Mouse (Mus musculus) kidney, postnatal 0 days (tissue): ENCODE results near the gene Prkce. TPM values are rescaled to one million over a fixed set of nuclear protein-coding genes. Genes with fewer than 3 reads are reported as not detected.

Experiments
- ATAC-seq: fragments of 200-750 bp; cut with Nextera tagmentation; replicated peaks from 2 replicates; pipeline ENCODE4 v1.8.0; 2017; ENCODE audit warnings: low read depth, moderate number of reproducible peaks, moderate TSS enrichment, moderate library complexity; ENCODE audit not compliant: low FRiP score
- DNase-seq: peaks from one replicate; pipeline ENCODE4 v3.0.0-alpha.2; 2016; ENCODE audit warnings: low spot score
- H3K27ac ChIP-seq: fragments of 300-500 bp; sonication (generic); 2 replicates; pipeline ENCODE4 v1.5.1; 2014; ENCODE audit warnings: mild to moderate bottlenecking
- H3K27me3 ChIP-seq: fragments of 300-500 bp; sonication (generic); 2 replicates; pipeline ENCODE4 v1.6.1; 2014; ENCODE audit warnings: low read length, mixed read lengths; ENCODE audit not compliant: insufficient read depth
- H3K36me3 ChIP-seq: fragments of 300-500 bp; sonication (generic); 2 replicates; pipeline ENCODE4 v1.6.1; 2014; ENCODE audit warnings: low read length, mixed read lengths; ENCODE audit not compliant: insufficient read depth
- H3K4me1 ChIP-seq: fragments of 300-500 bp; sonication (generic); replicated peaks from 2 replicates; pipeline ENCODE4 v1.6.1; 2014; ENCODE audit warnings: antibody characterized with exemption, low read length, mixed read lengths; ENCODE audit not compliant: insufficient read depth
- H3K4me2 ChIP-seq: fragments of 300-500 bp; sonication (generic); 2 replicates; pipeline ENCODE4 v1.6.1; 2014; ENCODE audit warnings: mild to moderate bottlenecking, low read length, moderate library complexity, mixed read lengths
- H3K4me3 ChIP-seq: fragments of 300-500 bp; sonication (generic); replicated peaks from 2 replicates; pipeline ENCODE4 v1.5.1; 2014; ENCODE audit warnings: low read depth, low read length
- H3K9ac ChIP-seq: fragments of 300-500 bp; sonication (generic); 2 replicates; pipeline ENCODE4 v1.6.1; 2014; ENCODE audit warnings: low read depth, low read length
- H3K9me3 ChIP-seq: fragments of 300-500 bp; sonication (generic); replicated peaks from 2 replicates; pipeline ENCODE4 v1.6.1; 2016; ENCODE audit warnings: low read length, inconsistent platforms, mixed read lengths
- CTCF ChIP-seq: IDR thresholded peaks from 2 replicates; pipeline ENCODE4 v1.5.1; 2016; ENCODE audit warnings: antibody characterized with exemption, low read depth, mild to moderate bottlenecking, moderate library complexity
- WGBS: fragments of 180-500 bp; shearing (Covaris S2); extraction: QIAGEN DNeasy Blood & Tissue Kit; methylation state at CpG from one replicate; pipeline ENCODE4 v1.1.7; 2014; 5-methylcytosine and 5-hydroxymethylcytosine counted together
- polyA plus RNA-seq: library from polyadenylated mRNA; unstranded; fragments of >200 nt; fragmentation: Nextera tagmentation; extraction: Ambion mirVana; gene quantifications from 2 replicates; pipeline ENCODE4 v1.2.1, GENCODE M21; 2015

Gene Prkce
- polyA plus RNA-seq, 1 experiment from 2014 or later = 6.0 TPM

DNA sequence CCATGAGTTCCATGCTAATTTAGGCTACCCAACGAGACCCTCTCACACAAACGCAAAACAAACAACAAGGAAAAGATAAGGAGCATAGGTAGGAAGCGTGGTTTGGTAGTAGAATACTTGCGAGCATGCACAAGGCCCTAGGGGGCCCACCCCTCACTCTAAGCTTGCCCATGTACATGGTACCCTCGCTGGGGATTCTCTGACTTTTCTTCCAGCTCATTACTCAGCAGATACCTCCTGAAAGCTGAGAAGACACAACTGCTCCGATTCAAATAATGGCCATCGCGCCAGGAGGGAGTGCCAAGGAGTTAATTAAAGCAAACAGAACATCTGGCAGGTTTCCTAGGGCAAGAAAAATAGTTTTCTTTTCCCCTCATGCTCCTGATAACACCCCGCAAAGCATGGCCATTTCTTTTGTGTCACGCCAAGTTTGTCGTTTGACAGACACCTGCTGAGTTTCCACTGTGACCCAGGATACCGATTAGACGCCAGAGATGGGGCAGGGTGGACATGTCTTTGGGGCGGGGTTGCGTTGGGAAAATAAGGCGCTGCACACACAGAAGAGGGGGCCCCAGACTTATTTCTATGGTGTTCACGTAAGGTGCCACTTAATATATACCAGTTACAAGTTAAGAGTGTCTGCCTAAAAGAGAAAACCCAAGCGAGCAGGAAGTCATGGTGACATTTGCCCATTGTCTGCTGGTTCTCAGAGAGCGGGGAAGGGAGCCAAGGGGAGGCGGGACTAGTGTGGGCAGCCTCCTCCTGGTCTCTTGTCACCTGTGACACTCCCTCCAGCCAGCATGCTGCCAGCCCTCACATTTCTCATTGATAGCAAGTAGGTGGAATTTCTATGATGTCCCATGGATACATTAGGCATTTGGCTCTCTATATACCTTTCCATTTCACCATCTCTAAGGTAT is 36.2 kb downstream of the Prkce start:
- Histone ChIP-seq H3K4me3 (no peak overlapping the region), H3K36me3 (no peaks in the 10 kb centered on the region), H3K4me2 (0 out of 2 replicates have a peak overlapping the region, but pooled peaks have one; percentile 18), H3K9me3 (no peaks in the 10 kb centered on the region), H3K9ac (no peak overlapping the region), H3K27ac (no peak overlapping the region), H3K4me1 (0 out of 2 replicates have a peak, but pooled peaks cover 7% of the 10 kb centered on the region), H3K27me3 (no peaks in the 10 kb centered on the region)
- ATAC-seq (no peak), DNase-seq (peak; percentile 28)
- TF ChIP-seq CTCF = no peak
- 48% methylated on average over 20 of the region's 20 CpGs for WGBS

DNA sequence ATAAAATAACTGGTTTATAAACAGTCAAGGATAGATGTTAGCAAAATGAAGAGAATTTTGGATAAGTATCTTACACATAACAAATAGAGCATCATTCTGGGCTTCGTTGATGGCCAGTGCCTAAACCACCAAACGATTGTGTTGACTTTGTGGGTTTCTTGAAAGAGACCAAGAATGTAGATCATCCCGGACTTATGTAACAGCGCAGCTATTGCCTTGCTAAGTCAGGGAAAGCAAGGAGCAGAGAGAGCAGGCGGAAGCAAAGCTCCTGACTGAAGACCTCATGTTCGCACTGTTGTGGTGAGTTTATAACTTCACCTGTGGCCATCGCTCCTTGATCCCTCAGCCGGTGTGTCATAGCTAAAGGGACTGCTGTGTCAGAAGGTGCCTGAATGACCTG is 38.7 kb downstream of the Prkce start:
- Histone ChIP-seq H3K4me3 (no peak overlapping the region), H3K9me3 (no peaks in the 10 kb centered on the region), H3K27ac (no peak overlapping the region), H3K4me1 (0 out of 2 replicates have a peak, but pooled peaks cover 3% of the 10 kb centered on the region), H3K36me3 (no peaks in the 10 kb centered on the region), H3K27me3 (no peaks in the 10 kb centered on the region), H3K9ac (no peak overlapping the region), H3K4me2 (no peak overlapping the region)
- no peak for TF ChIP-seq CTCF
- 87% methylated on average over 8 of the region's 8 CpGs for WGBS
- DNase-seq (no peak), ATAC-seq (no peak)

DNA sequence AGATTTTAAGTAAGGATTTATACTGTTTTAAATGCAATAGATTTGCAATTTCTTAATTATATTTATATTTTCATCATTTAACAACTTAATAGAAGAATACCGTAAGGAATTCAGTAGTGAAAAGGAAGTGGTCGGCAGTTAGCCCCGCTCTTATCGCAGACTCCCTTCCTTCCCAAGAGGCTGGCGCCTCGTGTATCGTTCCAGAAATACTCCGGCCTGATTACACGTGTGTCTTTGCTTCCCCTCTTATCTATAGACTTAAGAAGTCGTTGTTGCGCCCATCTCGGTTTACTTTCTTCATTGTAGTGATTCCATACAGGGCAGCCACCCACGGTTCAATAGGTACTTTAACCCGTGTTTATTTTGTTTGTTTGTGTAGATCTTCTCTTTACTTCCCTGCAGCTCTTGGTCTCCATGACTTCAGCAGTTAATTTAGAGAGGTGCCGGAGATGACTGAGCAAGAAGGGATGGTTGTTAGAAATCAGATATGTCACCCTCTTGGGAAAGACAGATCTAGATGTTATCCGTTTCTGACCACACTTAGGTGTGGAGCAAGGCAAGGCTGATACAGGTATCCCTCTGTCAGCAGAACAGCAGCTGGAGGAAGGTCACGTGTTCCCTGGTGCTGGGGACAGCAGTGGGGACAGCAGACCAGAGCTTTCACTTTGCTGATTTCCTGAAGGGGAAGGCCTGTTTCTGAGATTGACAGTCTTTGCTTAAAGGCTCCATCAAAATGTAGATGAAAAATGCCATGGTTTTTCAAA is 40.7 kb downstream of the Prkce start:
- no peaks in the 10 kb centered on the region for H3K27me3 ChIP-seq
- no peak overlapping the region for H3K9ac ChIP-seq
- no peak for DNase-seq
- WGBS = 76% methylated on average over 17 of the region's 17 CpGs
- H3K4me1 ChIP-seq = 0 out of 2 replicates have a peak, but pooled peaks cover 3% of the 10 kb centered on the region
- no peak overlapping the region for H3K4me2 ChIP-seq
- H3K9me3 ChIP-seq = no peaks in the 10 kb centered on the region
- H3K36me3 ChIP-seq = no peaks in the 10 kb centered on the region
- TF ChIP-seq CTCF = no peak
- no peak for ATAC-seq
- H3K27ac ChIP-seq = no peak overlapping the region
- H3K4me3 ChIP-seq = no peak overlapping the region

DNA sequence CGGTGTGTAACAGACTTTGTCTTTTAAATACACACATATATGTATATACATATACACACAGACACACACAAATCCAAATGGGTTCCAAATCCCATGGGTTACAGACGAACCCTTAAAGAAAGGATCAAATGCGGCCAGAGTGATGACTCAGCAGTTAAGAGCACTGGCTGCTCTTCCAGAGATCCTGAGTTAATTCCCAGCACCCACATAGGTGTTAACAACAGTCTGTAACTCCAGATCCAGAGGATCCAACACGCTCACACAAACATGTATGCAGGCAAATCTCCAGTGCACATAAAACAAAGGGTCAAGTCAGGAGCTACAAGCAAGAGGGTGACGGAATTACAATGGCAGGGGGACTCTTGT is 41.2 kb downstream of the Prkce start:
- ATAC-seq = no peak
- WGBS = 96% methylated on average over 5 of the region's 5 CpGs
- Histone ChIP-seq H3K4me3 (no peak overlapping the region), H3K4me2 (no peak overlapping the region), H3K4me1 (no peaks in the 10 kb centered on the region), H3K27me3 (no peaks in the 10 kb centered on the region), H3K27ac (no peak overlapping the region), H3K9ac (no peak overlapping the region), H3K36me3 (no peaks in the 10 kb centered on the region), H3K9me3 (no peaks in the 10 kb centered on the region)
- TF ChIP-seq CTCF = no peak
- no peak for DNase-seq

DNA sequence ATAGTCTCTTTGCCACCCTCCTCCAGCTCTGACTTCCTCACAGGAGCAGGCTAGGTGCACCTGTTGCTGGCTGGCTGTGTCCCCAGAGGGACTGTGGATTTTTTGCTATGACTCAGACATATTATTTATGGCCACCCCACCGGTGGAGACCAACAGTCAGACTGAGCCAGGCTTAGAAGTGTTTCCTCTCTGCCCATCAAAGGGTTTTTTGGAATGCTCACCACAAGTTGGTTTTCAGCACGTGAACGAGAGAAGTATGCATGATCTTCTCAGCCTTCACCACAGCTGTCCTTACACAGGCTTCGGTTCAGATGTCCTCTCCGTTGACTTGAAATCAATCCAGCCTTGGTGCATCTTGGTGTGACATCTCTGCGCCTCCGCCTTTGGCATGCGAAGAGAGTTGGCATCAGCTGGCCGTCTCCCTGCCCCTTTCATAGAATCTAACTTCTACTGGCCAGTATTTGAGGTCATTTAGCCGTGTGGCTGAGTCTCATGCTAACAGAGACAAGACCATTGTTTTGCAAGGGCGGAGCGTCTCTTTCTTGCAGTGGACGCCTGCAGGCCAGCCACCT is 42.2 kb downstream of the Prkce start:
- Histone ChIP-seq H3K4me1 (no peaks in the 10 kb centered on the region), H3K27ac (no peak overlapping the region), H3K9ac (no peak overlapping the region), H3K4me3 (no peak overlapping the region), H3K36me3 (no peaks in the 10 kb centered on the region), H3K9me3 (no peaks in the 10 kb centered on the region), H3K4me2 (no peak overlapping the region), H3K27me3 (no peaks in the 10 kb centered on the region)
- 85% methylated on average over 13 of the region's 13 CpGs for WGBS
- no peak for TF ChIP-seq CTCF
- ATAC-seq = no peak
- DNase-seq = no peak

DNA sequence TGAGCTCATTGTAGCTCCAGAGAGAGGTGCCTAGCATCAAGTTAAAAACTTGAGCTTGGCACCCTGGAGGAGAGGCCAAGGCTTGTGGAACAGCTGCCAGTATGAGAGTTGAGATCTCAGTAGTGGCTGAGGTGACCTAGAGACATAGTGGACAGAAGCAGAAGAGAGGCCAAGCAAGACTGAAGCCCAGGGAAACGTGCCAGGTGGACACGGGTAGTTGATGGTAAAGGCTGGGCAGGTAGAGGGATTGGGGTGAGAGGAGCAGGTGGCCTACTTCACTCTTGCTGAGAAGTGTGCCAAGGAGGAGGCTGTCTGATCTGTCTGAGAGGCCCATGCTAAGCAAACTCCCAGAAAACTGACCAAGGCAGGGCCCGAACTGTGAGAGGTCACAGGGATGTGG is 44.6 kb downstream of the Prkce start:
- no peaks in the 10 kb centered on the region for H3K27me3 ChIP-seq
- no peak overlapping the region for H3K4me2 ChIP-seq
- DNase-seq = no peak
- no peak overlapping the region for H3K4me3 ChIP-seq
- ATAC-seq = no peak
- no peak overlapping the region for H3K9ac ChIP-seq
- no peaks in the 10 kb centered on the region for H3K4me1 ChIP-seq
- TF ChIP-seq CTCF = no peak
- no peaks in the 10 kb centered on the region for H3K36me3 ChIP-seq
- WGBS = 91% methylated on average over 3 of the region's 3 CpGs
- no peaks in the 10 kb centered on the region for H3K9me3 ChIP-seq
- no peak overlapping the region for H3K27ac ChIP-seq
